Mouse (Mus musculus) frontal cortex, postnatal 10 days (tissue): ENCODE data around the gene Xpo6.

Experiments used
- DNase-seq, 2 experiments: peaks; one replicate each; pipeline ENCODE4 v3.0.0; 2022; ENCODE audit warnings: low spot score in 2 of 2, mixed read lengths in 1 of 2

The Xpo6 gene

GRCm38 (mm10) chr7:126194175-126194574 is 6.1 kb downstream of the Xpo6 start:
- no peak for DNase-seq

GRCm38 (mm10) chr7:126191471-126191870 is 8.8 kb downstream of the Xpo6 start:
- DNase-seq = no peak

- DNase-seq = no peak
These were observed 10.8 kb downstream of the Xpo6 start for GRCm38 (mm10) chr7:126189517-126189916.

GRCm38 (mm10) chr7:126185999-126186398 is 14.3 kb downstream of the Xpo6 start:
- DNase-seq = no peak

DNA sequence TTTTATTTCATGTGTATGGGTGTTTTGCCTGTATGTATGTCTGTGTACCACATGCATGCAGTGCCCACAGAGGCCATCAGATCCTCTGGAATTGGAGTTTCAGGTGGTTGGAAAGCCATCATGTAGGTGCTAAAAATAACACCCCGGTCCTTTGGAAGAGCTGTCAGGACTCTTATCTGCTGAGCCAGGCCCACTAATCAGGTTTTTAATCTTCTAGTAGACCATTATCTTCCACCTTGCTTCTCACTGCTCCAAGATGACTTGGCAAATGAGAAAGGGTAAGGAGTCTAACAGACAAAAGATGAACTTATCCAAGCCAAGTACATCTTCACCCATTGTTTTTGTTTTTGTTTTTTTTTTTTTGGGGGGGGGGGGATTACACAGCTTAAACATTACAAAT is 16.7 kb downstream of the Xpo6 start:
- DNase-seq = no peak

- no peak for DNase-seq
These were observed 18.8 kb downstream of the Xpo6 start for GRCm38 (mm10) chr7:126181487-126181886.

GRCm38 (mm10) chr7:126180956-126181355 is 19.3 kb downstream of the Xpo6 start:
- DNase-seq = no peak

DNA sequence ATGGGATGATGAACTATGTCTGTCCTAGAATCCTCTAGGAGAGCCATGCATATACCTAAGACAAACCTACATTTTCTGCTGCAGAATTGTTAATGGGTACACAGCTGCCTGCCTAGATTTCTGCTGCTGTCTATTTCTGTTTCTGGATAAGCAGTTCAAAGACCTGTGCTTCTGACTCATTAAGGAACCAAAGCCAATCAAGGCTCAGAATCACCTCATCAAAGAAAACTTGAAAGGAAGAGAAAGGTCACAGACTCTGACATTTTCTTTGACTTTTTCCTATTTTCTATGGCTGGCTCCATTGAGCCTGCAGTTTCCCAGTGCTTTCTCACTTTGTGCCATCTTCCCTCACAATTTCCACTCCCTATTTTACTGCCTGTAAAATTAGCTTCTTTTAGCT is 21.5 kb downstream of the Xpo6 start:
- no peak for DNase-seq

GRCm38 (mm10) chr7:126175999-126176398 is 24.3 kb downstream of the Xpo6 start:
- no peak for DNase-seq

DNA sequence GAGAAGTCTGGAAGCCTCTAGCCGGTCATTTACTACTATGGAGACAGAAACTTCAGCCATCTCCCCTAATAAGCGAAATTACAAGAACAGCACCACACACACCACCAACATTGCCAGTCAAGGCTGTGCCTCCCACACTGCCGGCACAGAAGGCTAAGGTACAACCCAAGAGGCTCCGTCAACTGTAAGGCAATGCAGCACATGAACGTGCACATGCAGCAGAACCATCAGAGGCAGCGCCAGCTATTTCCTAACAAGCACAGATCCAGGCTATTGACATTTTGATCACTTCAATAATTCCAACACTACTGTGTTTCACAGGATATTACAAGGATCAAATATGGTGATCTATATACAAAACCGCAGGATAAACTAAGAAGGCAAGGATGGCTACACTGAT is 24.8 kb downstream of the Xpo6 start:
- no peak for DNase-seq

- DNase-seq = no peak
These were observed 25.4 kb downstream of the Xpo6 start for GRCm38 (mm10) chr7:126174863-126175262.

- no peak for DNase-seq
These were observed 28.3 kb downstream of the Xpo6 start for GRCm38 (mm10) chr7:126172001-126172400.

DNA sequence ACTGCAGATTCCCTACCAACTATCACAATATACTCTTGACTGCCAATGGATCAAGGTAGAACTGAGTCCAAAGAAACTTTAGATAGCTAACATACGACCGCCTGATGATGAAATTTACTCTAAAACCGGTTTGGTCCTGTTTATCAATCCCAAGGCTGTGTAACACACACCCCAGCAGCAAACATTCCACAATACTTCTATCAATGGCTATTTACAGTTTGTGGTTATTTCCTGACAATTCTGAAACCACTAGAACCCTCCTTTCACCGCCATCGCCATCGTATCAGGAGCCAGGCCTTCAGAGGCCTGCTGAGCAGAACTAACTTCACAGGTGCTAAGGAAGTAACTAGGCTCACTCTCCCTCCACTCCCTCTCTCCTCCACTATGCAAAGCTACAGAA is 31.7 kb downstream of the Xpo6 start:
- DNase-seq = no peak

- DNase-seq = no peak
These were observed 32.9 kb downstream of the Xpo6 start for GRCm38 (mm10) chr7:126167426-126167825.

DNA sequence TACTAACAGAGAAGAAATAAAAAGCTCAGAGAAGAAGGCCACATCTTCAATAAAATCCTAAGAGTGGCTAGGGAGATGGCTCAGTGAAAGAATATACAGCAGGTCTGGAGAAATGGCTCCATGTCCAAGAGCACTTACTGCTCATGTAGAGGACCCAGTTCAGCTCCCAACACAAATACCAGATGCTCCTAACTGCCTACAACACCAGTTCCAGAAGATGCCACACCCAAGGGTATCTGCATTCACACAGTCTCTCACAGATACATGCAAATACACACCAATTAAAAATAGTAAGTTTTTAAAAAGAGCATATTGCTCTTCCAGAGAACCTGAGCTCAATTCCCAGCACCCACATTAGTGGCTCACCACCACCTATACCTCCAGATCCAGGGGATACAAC is 33.7 kb downstream of the Xpo6 start:
- no peak for DNase-seq

- no peak for DNase-seq
These were observed 42.1 kb downstream of the Xpo6 start for GRCm38 (mm10) chr7:126158238-126158637.

DNA sequence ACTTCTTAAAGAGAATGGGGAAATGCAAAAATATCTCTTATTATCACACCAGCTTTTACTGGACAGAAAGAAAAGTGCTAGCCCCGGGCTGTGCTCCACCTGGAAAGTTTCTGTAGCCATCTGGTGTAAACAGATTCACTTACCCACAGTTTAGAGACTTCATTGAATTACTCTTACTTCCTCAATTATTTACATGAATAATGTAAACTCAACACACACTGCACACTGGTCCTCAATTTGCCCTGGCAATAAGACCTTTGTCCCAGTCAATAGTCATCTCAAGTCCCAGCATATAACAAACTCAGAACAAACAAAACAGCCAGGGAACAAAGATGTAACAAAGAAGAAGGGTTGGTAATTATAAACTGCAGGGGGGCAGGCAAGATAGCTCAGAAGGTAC is 44.6 kb downstream of the Xpo6 start:
- no peak for DNase-seq

GRCm38 (mm10) chr7:126154731-126155130 is 45.6 kb downstream of the Xpo6 start:
- DNase-seq = no peak

DNA sequence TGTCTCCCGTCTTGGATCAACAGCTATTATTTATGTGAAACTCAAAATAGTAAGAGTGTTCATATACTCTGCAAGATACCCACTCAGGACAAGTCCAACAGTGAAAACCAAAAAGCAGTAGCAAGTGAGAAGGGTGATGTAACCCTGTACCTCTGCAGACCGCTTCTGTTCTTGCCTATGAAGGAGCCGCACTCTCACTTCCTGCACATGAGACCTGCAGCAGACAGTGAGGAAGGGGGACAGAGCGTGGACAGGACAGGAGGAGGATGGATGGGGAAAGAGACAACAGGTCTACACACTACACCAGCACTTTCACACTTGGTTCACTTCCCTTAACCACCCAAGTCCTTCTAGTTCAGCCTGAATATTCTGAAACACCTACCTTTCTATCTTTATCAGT is 48.0 kb downstream of the Xpo6 start:
- DNase-seq = no peak

DNA sequence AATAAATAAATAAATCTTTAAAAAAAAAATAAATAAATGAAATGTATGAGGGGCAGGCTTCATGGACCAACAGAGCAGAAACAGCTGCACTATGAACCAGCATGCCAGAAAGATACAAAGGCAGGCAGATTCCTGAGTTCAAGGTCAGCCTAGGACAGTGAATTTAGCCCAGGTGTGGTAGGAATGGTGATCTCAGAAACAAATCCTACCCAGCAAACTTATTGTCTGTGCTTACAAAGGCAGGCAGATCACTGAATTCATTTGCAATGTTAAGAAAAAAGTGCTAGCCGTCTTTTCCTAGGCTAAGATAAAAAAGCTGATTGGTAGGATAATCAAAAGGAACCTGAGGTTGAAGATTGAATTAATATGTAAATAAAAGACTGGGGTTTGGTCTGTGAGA is 54.1 kb downstream of the Xpo6 start:
- no peak for DNase-seq

DNA sequence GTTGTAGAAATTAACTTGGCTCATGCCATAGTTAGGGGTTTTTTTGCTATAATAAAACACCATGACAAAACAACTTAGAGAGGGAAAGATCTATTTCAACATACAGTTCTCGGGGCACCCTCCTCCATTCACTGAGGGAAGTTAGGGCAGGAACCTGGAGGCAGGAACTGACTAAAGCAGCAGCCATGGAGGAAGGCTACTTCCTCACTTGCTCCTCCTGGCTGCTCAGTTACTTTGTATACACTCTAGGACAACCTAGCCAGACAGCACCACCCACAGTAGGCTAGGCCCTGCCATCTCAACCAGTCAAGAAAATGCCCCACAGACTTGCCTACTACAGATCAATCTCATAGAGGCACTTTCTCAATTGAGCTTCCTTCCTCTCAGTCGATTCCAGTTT is 55.9 kb downstream of the Xpo6 start:
- no peak for DNase-seq

- DNase-seq = no peak
These were observed 62.5 kb downstream of the Xpo6 start for GRCm38 (mm10) chr7:126137850-126138249.

DNA sequence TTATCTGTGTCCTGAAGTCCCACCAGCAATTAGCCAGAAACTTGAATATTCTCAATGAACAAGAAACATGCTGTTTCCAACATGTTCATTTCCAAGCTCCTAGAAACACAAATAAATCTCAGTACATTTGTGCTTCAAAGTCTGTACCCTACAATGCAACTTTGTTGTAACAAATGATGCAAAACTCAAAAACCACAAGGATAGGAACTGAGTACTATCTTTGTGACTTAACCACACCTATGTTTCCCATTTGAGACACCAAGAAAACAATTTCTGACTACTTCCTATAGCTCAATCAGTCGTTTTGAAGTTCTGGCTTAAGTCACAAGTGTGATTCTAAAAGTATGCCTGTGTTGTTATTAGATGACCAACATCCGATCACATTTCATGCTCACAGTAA is 64.9 kb downstream of the Xpo6 start:
- DNase-seq = no peak

- DNase-seq = no peak
These were observed 65.5 kb downstream of the Xpo6 start for GRCm38 (mm10) chr7:126134634-126135321.
